Mouse (Mus musculus): ENCODE measurements around the gene Fbxw7.

Fbxw7 gene

GRCm38 (mm10) chr3:84890983-84891382 lies 75.9 kb downstream of the Fbxw7 start:
- DNase-seq (ENCODE audit: low spot score) = peak; percentile 8

GRCm38 (mm10) chr3:84897952-84898351 lies 82.9 kb downstream of the Fbxw7 start:
- DNase-seq (ENCODE audit: low spot score) = no peak

- DNase-seq (ENCODE audit: low spot score) = peak; percentile 34
These were observed 91.5 kb downstream of the Fbxw7 start for GRCm38 (mm10) chr3:84906528-84906927.

- peak; percentile 13 for DNase-seq (ENCODE audit: low spot score)
These were observed 99.2 kb downstream of the Fbxw7 start for GRCm38 (mm10) chr3:84914284-84914683.

GRCm38 (mm10) chr3:84917903-84918679 lies 103.0 kb downstream of the Fbxw7 start:
- no peak for DNase-seq (ENCODE audit: low spot score)

- DNase-seq (ENCODE audit: low spot score) = peak; percentile 70
These were observed 106.8 kb downstream of the Fbxw7 start for GRCm38 (mm10) chr3:84921704-84922420.

GRCm38 (mm10) chr3:84923256-84923655 lies 108.2 kb downstream of the Fbxw7 start:
- peak; percentile 46 for DNase-seq (ENCODE audit: low spot score)

GRCm38 (mm10) chr3:84923670-84924069 lies 108.6 kb downstream of the Fbxw7 start:
- DNase-seq (ENCODE audit: low spot score) = no peak

DNA sequence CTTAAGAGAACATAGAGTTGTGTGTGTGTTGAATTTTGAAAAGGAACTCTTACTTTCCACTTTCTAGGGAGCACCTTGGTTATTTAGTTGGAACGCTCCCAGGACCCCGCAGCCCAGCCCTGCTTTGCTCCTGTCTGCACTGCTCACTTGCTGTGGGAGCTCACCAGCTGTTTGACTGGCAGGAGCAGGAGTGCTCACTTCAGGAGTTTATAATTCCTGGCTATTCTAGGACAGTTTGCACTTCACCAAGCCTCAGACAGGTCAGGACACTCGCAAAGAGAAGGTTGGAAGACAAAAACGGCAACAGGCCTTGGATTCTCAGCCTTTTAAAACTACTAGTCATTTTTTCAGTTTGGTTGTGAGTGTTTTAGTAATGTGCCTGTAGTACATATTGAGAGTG lies 110.2 kb downstream of the Fbxw7 start:
- DNase-seq (ENCODE audit: low spot score) = no peak

GRCm38 (mm10) chr3:84926140-84926539 lies 111.1 kb downstream of the Fbxw7 start:
- no peak for DNase-seq (ENCODE audit: low spot score)

GRCm38 (mm10) chr3:84927168-84927794 lies 112.2 kb downstream of the Fbxw7 start:
- DNase-seq (ENCODE audit: low spot score) = no peak

GRCm38 (mm10) chr3:84927901-84928300 lies 112.8 kb downstream of the Fbxw7 start:
- DNase-seq (ENCODE audit: low spot score) = no peak

- DNase-seq (ENCODE audit: low spot score) = no peak
These were observed 114.1 kb downstream of the Fbxw7 start for GRCm38 (mm10) chr3:84929171-84929570.

DNA sequence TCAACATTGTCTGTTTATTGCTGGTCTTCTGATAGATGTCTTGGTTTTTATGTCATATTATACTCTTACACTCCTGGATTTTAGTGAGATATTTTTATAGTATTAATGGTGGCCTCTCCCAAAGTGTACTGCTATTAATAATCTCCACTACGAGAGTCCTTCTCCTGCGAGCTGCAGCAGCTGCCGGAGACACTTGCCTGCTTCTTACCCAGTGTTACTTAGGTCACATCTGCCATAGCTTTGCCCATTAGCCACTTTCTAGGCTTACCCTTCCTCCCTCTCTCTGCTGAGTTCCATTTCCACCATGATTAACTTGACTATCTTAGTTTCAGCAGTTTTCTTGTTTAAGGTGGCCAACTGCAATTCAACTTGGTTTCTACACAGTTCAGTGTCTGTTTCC lies 115.6 kb downstream of the Fbxw7 start:
- no peak for DNase-seq (ENCODE audit: low spot score)

- DNase-seq (ENCODE audit: low spot score) = peak; percentile 77
These were observed 120.7 kb downstream of the Fbxw7 start for GRCm38 (mm10) chr3:84935729-84936128.

- peak; percentile 49 for DNase-seq (ENCODE audit: low spot score)
These were observed 121.2 kb downstream of the Fbxw7 start for GRCm38 (mm10) chr3:84936252-84936651.

- no peak for DNase-seq (ENCODE audit: low spot score)
These were observed 121.9 kb downstream of the Fbxw7 start for GRCm38 (mm10) chr3:84936956-84937355.

- no peak for DNase-seq (ENCODE audit: low spot score)
These were observed 122.6 kb downstream of the Fbxw7 start for GRCm38 (mm10) chr3:84937360-84938355.

- no peak for DNase-seq (ENCODE audit: low spot score)
These were observed 129.9 kb downstream of the Fbxw7 start for GRCm38 (mm10) chr3:84944933-84945332.

GRCm38 (mm10) chr3:84946381-84946780 lies 131.3 kb downstream of the Fbxw7 start:
- no peak for DNase-seq (ENCODE audit: low spot score)

GRCm38 (mm10) chr3:84949387-84949786 lies 134.3 kb downstream of the Fbxw7 start:
- no peak for DNase-seq (ENCODE audit: low spot score)

- no peak for DNase-seq (ENCODE audit: low spot score)
These were observed 136.6 kb downstream of the Fbxw7 start for GRCm38 (mm10) chr3:84951698-84952097.
